Mouse (Mus musculus): ENCODE results near the gene 4930407I10Rik. TPM values are rescaled to one million over a fixed set of nuclear protein-coding genes. Genes with fewer than 3 reads are reported as not detected.

4930407I10Rik gene
- not detected for total RNA-seq (2021)

DNA sequence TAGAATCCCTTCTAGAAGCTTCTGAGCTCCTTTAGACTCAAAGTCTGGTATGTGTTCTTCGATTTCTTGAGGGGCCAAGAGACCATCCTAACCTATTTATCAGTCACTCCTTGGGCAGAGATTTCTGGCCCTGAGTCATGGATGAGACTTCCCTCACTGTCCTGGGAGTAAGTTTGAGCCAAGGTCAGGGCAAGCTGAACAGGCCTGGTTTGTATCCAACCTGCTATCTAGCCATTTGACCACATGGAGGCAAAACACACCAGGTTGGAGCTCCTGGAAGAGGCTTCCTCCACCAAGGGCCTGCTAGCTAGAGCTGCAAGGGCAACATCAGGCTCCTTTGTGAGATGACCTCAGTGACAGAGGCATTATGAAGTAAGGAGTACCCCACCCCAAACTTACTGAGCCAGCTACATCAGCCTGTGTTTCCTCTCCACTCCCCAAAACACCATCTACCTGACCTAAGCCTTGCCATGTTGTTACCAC is at the start of gene 4930407I10Rik:
Gene 4930407I10Rik, plus strand, starts transcription at position 433 of the 483 bp plus-strand sequence.
- DNase-seq (ENCODE audit: extremely low spot score in 1 of 2, low spot score in 1 of 2), result no peak

DNA sequence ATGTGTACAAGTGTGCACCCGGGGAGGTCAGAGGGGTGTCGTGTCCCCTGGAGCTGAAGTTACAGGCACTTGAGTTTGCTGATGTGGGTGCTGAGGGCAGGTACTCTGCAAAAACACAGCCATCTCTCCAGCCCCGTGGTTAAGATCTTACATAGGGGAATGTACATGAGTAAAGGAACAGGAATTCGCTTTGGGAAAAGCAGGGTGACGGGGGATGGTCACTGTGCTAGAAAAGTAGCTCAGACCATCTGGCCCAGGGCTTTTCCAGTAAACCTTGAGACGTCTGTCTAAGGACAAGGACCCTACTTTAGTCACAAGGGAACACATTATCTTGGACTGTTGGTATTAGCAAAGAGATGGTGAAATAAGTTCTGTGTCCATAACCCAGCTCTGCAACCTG is 47.0 kb upstream of the 4930407I10Rik start:
- no peak for DNase-seq (ENCODE audit: extremely low spot score in 1 of 2, low spot score in 1 of 2)

DNA sequence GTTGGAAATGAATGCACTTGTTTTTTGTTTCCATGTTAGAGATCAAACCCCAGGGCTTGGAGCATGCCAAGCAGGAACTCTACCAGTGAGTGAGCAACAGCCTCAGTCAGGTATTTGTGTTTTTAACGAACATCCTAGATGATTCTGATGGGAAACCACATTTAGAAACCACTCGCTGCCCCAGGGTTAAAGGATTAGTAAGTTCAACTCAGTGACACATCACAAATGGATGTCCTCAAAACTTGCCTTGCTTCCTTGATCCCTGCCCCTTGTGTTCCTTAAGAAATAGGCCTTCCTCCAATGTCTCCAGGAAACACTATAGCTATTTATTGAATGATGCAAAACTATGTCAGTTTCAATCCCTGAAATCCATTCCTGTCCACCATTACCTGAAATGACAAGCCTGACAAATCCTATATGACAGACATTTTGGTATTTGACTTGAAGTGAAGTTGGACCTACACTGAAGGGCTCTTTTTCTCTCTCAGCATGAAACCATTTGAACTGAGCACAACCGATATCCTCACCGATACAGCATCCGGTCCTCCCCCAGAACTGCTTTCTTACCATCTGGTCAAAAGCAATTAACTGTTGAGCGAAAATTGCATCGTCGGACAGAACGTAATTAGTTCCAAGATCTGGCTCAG is 44.1 kb upstream of the 4930407I10Rik start:
- DNase-seq (ENCODE audit: extremely low spot score in 1 of 2, low spot score in 1 of 2), result no peak

DNA sequence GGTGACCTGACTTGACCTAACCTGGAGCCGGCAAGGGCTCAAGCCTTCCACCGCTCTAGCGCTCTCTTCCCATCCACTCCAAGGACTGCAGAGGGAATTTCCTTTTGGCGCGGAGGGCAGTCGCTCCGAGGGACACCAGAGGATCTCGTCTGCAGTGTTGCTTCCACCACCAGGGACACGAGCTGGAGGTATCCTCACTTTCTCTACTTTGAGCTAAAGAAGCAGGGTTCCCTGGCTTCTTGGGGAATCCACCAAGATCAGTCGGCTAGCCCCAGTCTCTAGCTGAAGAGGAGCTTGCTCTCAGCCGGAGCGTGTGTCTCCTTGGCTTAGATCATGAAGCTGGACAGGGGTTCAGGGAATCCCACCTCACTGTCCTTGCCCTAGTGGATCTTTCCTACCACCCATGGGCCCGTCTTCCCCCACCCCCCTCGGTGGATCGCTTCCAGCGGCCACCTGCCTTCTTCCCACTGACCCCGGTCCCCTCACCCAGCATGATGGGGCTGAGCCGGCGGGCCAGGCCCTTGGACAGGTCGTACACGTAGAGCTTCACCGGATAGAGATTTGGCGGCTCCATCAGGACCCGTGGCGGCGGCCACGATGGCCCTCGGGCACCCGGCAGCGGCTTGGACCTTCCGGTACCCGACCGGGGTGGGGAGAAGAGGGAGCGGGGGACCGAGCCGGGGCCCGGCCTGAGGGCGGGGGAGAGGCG is 43.4 kb upstream of the 4930407I10Rik start:
- DNase-seq (ENCODE audit: extremely low spot score in 1 of 2, low spot score in 1 of 2), result peak; percentile 14 to 15

DNA sequence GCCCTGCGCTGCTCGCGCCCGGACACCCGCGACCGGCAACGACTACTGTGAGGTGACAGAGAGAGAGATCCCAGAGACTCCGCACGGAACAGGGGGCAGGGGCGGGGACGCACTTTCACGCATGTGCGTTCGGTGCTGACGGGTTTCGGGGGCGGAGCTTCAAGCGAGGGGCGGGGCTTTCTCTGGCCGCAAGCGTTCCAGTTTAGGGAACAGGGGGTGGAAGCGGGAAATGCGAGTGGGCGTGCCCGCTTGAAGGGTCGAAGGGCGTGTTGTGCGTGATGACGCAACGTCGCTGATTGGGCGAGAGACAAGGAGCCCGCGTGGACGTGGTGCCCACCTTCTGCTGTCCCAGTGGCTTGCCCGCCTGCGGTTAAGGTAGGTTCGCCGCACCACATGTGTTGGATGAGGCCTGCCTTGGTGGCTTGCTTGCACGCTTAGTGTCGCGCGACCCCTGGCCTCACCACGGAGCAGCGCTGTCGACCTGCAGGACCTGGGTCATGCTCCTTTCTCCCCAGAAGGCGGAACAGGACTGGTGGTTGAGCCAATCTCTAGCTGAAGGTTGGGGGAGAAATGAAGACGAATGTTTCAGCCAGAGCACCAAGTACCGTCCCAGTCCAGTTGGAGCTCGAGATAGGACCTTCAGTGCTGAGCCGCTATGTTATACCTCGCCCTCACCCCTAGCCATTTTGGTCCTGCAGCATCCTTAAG is 42.7 kb upstream of the 4930407I10Rik start:
- DNase-seq (ENCODE audit: extremely low spot score in 1 of 2, low spot score in 1 of 2), result peak; percentile 94 to 99

DNA sequence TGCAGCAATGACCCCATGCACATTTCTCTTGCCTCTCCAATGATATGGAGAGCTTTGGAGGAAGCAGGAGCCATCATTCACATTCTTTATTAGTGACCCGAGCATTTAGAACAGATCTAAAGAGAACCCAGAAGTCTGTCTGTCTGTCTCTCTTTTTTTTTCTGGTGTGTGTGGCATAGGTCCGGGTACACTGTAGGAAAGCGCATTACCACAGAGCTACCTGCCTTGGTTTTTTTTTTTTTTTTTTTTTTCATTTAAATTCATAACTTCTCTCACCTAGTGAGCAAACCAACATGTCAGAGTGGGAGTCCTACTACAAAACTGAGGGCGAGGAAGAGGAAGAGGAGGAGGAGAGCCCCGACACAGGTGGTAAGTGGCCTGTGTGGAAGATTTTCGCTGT is 42.1 kb upstream of the 4930407I10Rik start:
- DNase-seq (ENCODE audit: extremely low spot score in 1 of 2, low spot score in 1 of 2), result no peak

DNA sequence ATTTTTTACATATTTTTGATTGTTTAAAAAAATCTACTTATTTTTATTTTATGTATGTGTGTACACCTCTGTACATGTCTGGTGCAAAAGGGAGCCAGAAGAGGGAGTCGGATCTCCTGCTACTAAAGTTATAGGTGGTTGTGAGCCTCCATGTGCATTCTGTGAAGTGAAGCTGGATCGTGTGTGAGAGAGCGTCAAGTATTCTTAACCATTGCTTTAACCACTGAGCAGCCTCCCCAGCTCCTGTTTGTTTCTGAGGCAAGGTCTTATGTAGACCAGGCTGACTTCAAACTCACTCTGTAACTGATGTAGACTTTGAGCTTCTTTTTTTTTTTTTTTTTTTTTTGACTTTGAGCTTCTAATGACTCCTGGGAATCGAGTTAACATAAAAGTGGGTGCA is 41.5 kb upstream of the 4930407I10Rik start:
- no peak for DNase-seq (ENCODE audit: extremely low spot score in 1 of 2, low spot score in 1 of 2)

DNA sequence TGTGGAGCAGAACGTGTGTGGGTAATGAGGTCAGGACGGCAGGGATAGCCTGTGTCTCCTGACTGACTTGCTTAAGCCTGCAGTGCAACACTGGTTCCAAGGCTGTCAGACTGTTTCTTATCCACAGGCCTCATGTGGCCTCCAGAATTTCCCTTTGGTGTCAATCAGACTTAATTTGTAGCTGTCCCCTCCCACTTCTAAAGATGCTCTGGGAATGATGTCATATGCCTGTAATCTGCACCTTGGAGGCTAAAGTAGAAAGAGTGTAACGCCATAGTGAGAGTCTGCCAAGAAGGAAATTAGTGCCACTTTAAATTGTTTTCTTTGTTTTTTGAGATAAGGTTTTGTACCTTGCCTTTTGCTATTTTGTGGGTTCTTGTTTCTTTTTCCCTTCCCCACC is 39.7 kb upstream of the 4930407I10Rik start:
- no peak for DNase-seq (ENCODE audit: extremely low spot score in 1 of 2, low spot score in 1 of 2)

DNA sequence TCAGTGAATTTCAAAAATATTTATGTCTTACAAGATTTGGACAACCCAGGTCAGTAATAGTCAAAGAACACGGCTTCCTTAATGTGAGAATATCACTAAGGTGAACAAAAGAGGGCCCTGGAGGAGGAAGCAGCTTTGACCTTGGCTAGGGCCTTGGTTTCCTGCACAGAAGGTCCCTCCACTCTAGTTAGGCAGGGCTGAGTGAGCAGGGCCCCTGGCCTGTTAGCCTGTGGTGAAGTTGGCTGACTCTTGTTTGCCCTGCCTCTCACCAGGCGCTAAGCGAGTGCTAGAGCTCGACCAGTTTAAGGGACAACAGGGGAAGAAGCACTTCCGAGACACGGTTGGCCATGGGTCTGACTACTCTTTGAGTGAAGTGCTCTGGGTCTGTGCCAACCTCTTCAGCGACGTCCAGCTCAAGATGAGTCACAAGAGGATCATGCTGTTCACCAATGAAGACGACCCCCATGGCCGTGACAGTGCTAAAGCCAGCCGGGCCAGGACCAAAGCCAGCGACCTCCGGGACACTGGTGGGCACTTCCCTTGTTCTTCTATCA is 36.3 kb upstream of the 4930407I10Rik start:
- DNase-seq (ENCODE audit: extremely low spot score in 1 of 2, low spot score in 1 of 2), result no peak

DNA sequence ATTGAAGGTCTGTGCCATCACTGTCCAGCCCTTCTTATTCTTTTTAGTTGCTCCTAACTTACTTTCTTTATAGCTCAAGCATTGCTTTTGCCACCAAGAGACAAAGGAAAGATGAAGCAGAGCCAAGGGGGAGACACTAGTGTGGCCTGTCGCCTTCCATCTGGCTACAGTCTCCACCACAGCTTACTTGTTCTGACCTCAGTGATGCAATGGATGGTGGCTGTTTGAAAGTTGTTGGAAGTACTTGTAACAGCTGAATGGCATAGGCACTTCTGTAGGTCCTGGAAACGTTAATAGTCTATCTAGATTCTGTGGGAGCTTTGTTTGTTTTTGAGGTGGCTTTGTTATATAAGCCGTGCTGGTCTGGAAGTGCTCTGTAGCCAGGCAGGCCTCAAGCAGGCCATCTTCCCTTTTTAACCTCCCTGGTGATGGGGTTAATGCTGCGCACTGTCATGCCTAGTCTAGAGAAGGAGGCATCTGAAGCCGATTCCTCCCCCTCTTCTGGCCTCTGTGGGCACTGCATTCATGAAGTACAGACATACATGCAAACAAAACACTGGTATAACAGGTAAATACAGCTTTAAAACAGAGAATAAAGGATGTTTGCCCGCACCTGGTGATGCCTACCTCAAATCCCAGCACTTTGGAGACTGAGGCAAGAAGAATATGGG is 34.9 kb upstream of the 4930407I10Rik start:
- no peak for DNase-seq (ENCODE audit: extremely low spot score in 1 of 2, low spot score in 1 of 2)

DNA sequence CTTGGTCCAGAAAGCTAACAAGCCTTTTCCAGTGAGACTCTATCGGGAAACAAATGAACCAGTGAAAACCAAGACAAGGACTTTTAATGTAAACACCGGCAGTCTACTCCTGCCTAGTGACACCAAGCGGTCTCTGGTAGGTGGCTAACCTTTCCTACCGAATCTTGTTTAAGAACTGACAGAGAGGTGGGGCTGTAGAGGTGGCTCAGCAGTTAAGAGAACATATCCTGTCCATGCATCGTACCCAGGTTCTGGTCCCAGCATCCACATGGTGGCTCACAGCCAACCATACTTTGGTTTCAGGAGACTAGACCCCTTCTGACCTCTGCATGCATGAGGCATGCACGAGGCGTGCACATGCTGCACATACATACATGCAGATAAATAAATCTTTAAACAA is 31.7 kb upstream of the 4930407I10Rik start:
- no peak for DNase-seq (ENCODE audit: extremely low spot score in 1 of 2, low spot score in 1 of 2)

DNA sequence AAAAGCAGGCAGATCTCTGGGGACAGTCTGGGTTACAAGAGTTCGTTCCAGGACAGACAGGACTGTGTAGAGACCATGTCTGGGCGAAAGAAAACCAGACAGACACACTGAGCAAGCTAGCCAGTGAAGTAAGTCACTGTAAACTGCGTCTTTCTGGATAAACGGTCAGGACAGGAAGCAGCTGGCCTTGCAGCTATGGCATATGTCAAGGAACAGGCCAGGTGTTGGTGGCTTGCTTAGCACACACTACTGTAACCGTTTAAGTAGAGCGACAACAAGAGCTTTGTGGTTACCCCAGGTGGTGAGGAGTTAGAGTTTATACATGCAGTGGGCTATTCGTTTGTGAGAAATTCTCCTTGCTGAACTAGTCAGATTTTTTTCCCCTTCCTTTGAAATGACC is 31.2 kb upstream of the 4930407I10Rik start:
- no peak for DNase-seq (ENCODE audit: extremely low spot score in 1 of 2, low spot score in 1 of 2)

DNA sequence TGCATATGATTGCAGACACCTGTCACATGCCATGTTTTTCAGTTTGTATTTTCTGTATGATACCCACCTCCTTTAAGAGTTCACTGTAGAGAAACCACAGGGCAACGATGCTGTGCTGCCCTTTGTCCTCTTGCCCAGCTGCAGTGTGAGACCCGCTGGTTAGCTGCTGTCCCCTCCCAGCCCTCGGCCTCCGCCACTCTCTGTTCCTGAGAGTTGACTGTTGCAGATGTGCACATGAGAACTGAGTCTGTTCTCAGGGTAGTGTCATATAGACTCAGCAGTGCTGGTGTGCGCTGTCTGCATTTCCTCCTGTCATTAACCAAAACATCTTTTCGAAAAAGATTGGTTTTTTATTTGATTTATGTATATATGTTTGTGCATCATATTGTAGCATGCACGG is 26.6 kb upstream of the 4930407I10Rik start:
- no peak for DNase-seq (ENCODE audit: extremely low spot score in 1 of 2, low spot score in 1 of 2)

DNA sequence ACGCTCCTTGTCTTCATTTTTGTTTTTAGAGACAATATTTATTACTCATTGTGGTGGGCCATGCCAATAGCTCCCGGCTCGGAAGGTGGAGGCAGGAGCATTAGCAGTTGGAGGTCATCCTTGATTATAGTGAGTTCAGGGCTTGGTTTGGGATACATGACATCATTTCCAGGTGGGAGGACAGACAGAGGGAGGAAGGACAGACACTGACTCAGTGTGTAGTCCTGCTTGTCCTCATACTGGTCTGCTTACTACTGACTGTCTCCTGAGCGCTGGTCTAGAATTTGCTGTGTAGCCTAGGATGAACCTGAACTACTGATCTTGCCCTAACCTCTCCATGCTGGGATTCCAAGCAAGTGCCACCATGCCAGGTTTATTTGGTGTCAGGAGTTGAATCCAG is 25.2 kb upstream of the 4930407I10Rik start, which contains the start of gene Desi1:
Gene Desi1, minus strand, starts transcription at position 101 of the 400 bp plus-strand sequence.
- no peak for DNase-seq (ENCODE audit: extremely low spot score in 1 of 2, low spot score in 1 of 2)

DNA sequence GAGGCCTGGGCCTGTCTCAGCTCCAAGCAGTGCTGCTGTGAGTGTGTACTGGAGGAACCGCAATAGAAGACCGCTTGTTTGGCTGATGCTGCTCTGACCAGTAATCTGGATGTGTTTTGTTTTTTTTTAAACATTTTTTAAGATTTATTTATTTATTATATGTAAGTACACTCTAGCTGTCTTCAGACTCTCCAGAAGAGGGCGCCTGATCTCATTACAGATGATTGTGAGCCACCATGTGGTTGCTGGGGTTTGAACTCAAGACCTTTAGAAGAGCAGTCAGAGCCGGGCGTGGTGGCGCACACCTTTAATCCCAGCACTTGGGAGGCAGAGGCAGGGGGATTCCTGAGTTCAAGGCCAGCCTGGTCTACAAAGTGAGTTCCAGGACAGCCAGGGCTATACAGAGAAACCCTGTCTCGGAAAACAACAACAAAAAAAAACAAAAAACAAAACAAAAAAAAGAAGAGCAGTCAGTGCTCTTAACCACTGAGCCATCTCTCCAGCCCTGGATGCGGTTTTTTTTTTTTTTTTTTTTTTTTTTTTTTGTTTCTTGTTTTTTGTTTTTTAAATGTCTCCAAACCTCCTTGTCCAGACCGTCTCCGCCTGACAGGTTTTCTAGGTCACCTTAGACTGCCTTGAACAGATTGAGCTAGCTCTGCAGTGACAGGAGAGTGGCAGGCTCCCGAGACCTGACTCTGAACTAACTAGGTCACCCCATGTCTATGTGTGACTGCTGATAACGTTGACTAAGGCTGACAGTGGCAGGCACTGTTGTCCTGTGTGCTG is 22.9 kb upstream of the 4930407I10Rik start:
- DNase-seq (ENCODE audit: extremely low spot score in 1 of 2, low spot score in 1 of 2), result peak in 1 of 2 experiments; percentile 27

DNA sequence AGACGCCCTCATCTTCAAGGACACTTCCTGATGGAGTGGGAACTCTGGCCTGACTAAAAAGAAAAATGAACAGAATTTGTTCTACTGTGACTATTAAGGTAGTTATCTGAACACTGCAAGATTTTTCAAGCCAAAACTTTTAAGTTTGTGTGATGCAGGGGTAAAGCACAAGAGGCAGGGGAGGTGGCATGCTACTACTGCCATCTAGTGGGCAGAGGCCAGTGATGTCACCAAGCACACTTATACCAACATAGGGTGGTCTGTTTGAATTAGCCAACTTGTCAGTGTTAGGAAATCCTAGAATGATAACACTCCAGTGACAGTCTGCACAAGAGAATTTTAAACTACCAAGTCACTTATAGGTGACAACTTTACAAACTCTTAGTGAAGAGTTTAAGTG is 18.3 kb upstream of the 4930407I10Rik start:
- peak in 1 of 2 experiments; percentile 24 for DNase-seq (ENCODE audit: extremely low spot score in 1 of 2, low spot score in 1 of 2)

DNA sequence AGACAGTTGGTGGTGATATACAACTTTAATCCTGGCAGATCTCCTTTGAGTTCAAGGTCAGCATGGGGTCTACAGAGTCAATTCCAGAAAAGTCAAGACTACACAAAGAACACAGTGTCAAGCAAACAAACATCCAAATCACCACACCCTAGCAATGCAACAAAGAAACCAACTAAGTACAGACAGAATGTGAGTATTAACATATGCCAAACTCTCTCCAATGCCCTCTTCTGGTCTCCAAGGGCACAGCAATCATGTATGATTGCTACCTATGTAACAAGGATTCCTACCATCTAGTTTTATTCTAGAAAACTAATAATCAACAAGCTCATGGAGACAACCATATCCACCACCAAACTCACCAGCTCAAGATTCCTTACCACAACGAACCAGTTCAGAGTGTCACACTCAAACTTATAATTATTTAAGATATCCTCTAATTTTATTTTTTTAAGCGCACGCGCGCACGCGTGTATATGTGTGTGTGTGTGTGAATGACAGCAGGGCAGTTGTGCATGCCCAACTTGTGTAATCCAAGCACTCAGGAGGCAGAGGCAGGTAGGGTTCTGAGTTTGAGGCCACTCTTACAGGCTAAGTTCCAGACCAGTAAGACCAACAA is 14.7 kb upstream of the 4930407I10Rik start:
- DNase-seq (ENCODE audit: extremely low spot score in 1 of 2, low spot score in 1 of 2), result no peak

DNA sequence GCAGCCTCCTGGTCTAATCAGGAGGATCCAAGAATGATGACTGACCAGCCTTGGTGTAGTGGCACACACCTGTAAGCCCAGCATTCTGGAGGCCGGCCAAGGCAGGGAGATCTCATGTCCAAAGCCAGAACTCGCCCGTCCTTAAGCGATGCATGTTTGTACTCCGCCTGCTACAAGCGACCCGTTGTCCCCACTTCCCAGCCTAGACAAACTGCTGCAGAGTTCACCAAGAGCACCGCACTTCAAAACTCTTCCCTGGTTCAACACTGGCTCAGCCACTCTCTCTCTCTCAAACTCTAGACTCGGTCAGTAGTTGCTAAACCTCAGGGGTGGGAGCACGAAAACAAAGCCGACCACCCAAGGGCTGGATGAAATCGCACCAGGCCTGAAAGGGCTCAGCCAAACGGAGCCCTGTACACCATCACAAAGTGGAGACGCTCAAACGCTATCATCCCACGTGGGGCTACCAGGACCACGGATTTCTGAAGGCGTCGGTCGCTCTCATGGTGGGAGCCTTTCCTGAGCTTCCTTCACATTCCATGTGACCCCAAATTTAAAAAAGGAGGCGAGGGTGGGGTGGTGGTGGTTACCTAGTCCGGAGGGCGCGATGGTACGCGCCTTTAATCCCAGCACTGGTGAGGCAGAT is 12.6 kb upstream of the 4930407I10Rik start:
- no peak for DNase-seq (ENCODE audit: extremely low spot score in 1 of 2, low spot score in 1 of 2)

Measured in layer of hippocampus, postnatal 25 days (tissue).